Mouse (Mus musculus) testis, adult 2 months (tissue): ENCODE measurements around the gene Gm45521.

Experiments
- CTCF ChIP-seq: fragments of 200-500 bp; IDR thresholded peaks from 2 replicates; pipeline ENCODE4 v1.5.1; 2012; ENCODE audit warnings: low read depth, mild to moderate bottlenecking, inconsistent platforms, low read length, moderate library complexity; ENCODE audit not compliant: control insufficient read depth, insufficient read depth, insufficient replicate concordance
- POLR2A ChIP-seq: fragments of 200-500 bp; IDR thresholded peaks from 2 replicates; pipeline ENCODE4 v1.6.1; 2012; ENCODE audit warnings: low read depth, mild to moderate bottlenecking, inconsistent platforms, low read length, moderate library complexity; ENCODE audit not compliant: control insufficient read depth

DNA sequence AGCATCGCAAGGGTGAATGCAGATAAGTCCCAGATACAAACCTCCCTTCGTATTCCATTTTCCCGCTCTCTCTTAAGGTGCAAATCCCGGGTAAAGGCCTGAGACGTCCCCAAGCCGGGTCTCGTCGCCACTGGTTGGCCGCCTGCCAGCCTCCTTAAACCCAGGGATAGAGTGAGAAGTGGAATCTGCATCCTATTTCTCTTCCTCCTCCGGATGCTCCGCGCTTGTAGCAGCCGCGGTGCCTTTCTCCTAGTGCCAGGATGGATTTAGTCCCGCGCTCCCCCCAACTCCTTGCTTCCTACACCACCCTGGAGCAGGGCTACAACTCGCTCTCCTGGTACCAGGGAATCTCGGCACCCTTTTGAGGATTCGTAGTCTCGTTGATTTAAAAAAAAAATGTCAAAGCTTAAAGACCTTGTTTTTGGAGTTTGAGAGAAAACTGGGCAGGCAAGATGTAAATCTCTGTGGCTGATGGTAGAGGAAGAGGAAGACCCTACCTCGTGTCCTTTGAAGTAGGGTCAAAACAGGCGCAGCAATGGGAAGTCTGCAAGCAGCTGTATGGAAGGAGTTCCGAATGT is 46.1 kb downstream of the Gm45521 start:
- TF ChIP-seq POLR2A (no peak), CTCF (no peak)
